Mouse (Mus musculus): ENCODE measurements at regions not wholly inside any gene's neighbourhood (a gene's known extent, or its start where the extent isn't known, plus 50 kb on each side); places are given as distances from the start of the nearest gene placed in this dataset.

- H3K4me3 ChIP-seq (replicated peaks in 1 of 3; ENCODE audit: low read depth in 2 of 3, low read length in 2 of 3, poor library complexity in 1 of 3): no peak overlapping the region
- no peak overlapping the region for H3K9ac ChIP-seq (ENCODE audit: insufficient read depth, low read depth)
- no peak overlapping the region for H3K4me2 ChIP-seq (ENCODE audit: insufficient read depth, low read depth, poor library complexity, severe bottlenecking)
- H3K79me2 ChIP-seq (replicated peaks; ENCODE audit: control insufficient read depth, extremely low read depth, insufficient read depth, poor library complexity, severe bottlenecking): no peaks in the 10 kb centered on the region
- DNase-seq (ENCODE audit: extremely low read depth): peak; percentile 59
- no peak overlapping the region for H3K27ac ChIP-seq (ENCODE audit: insufficient read depth, low read depth)
- H3K9me3 ChIP-seq (replicated peaks; ENCODE audit: low read length): peaks cover 14% of the 10 kb centered on the region
- no peaks in the 10 kb centered on the region for H3K27me3 ChIP-seq (replicated peaks)
- no peak for TF ChIP-seq HCFC1 (IDR thresholded peaks at IDR 0.05; ENCODE audit: low read depth, low read length)
- TF ChIP-seq NRF1 (IDR thresholded peaks at IDR 0.05; ENCODE audit: low read depth, low read length): no peak
- no peak for TF ChIP-seq UBTF (IDR thresholded peaks at IDR 0.05; ENCODE audit: low read depth, low read length)
- TF ChIP-seq NELFE (IDR thresholded peaks at IDR 0.05; ENCODE audit: low read depth, low read length): no peak
- peak; percentile 25; the same call in 1 of the 2 replicates for TF ChIP-seq JUN (IDR thresholded peaks at IDR 0.05; ENCODE audit: insufficient read depth, low read depth, low read length)
- TF ChIP-seq MEF2A (IDR thresholded peaks at IDR 0.05; ENCODE audit: borderline replicate concordance, low read depth, low read length): peak; percentile 73; the same call in 1 of the 2 replicates
- no peak for TF ChIP-seq USF1 (IDR thresholded peaks at IDR 0.05; ENCODE audit: low read depth, low read length)
- no peak for TF ChIP-seq SIN3A (IDR thresholded peaks at IDR 0.05; ENCODE audit: low read length)
- TF ChIP-seq MXI1 (IDR thresholded peaks at IDR 0.05; ENCODE audit: low read depth, low read length): no peak
- no peak for TF ChIP-seq CTCF (conservative IDR thresholded peaks at IDR 0.05 in 1 of 2, IDR thresholded peaks at IDR 0.05 in 1 of 2; ENCODE audit: low read depth in 2 of 2, low read length in 2 of 2)
- no peak for TF ChIP-seq BHLHE40 (IDR thresholded peaks at IDR 0.05; ENCODE audit: low read depth, low read length)
- dilution Hi-C loops (cut with MboI; ENCODE audit: extremely low pct_ligation_motif_present, extremely low pct_unique_long_range_greater_than_20kb, low sequenced_read_pairs): no loop called here
- no peaks in the 10 kb centered on the region for H3K4me1 ChIP-seq (ENCODE audit: control insufficient read depth in 1 of 2, insufficient read depth in 2 of 2)
- in situ Hi-C loops (cut with MboI; ENCODE audit: low pct_ligation_motif_present, low pct_unique_long_range_greater_than_20kb, low sequenced_read_pairs): no loop called here
- no peaks in the 10 kb centered on the region for H3K36me3 ChIP-seq (replicated peaks in 1 of 2; ENCODE audit: control insufficient read depth in 1 of 2, insufficient read depth in 1 of 2, low read length in 1 of 2)
These were observed 894.6 kb upstream of the Adgrl4 start for GRCm38 (mm10) chr3:150543118-150543517.

- dilution Hi-C loops (cut with MboI; ENCODE audit: extremely low pct_ligation_motif_present, extremely low pct_unique_long_range_greater_than_20kb, low sequenced_read_pairs) (no loop called here), in situ Hi-C loops (cut with MboI; ENCODE audit: low pct_ligation_motif_present, low pct_unique_long_range_greater_than_20kb, low sequenced_read_pairs) (no loop called here)
- no peak overlapping the region for H3K4me2 ChIP-seq (ENCODE audit: insufficient read depth, low read depth, poor library complexity, severe bottlenecking)
- no peaks in the 10 kb centered on the region for H3K36me3 ChIP-seq (replicated peaks in 1 of 2; ENCODE audit: control insufficient read depth in 1 of 2, insufficient read depth in 1 of 2, low read length in 1 of 2)
- H3K4me1 ChIP-seq (ENCODE audit: control insufficient read depth in 1 of 2, insufficient read depth in 2 of 2): no peaks in the 10 kb centered on the region
- TF ChIP-seq USF1 (IDR thresholded peaks at IDR 0.05; ENCODE audit: low read depth, low read length) (no peak), MXI1 (IDR thresholded peaks at IDR 0.05; ENCODE audit: low read depth, low read length) (no peak), IRF4 (IDR thresholded peaks at IDR 0.05; ENCODE audit: low read depth, low read length) (no peak), ETS1 (conservative IDR thresholded peaks at IDR 0.05; ENCODE audit: low read depth, low read length) (no peak), UBTF (IDR thresholded peaks at IDR 0.05; ENCODE audit: low read depth, low read length) (no peak), MEF2A (IDR thresholded peaks at IDR 0.05; ENCODE audit: borderline replicate concordance, low read depth, low read length) (no peak), GABPA (IDR thresholded peaks at IDR 0.05; ENCODE audit: insufficient replicate concordance, low read depth, low read length) (no peak), KAT2A (IDR thresholded peaks at IDR 0.05; ENCODE audit: insufficient replicate concordance, low read length) (no peak), TCF12 (IDR thresholded peaks at IDR 0.05; ENCODE audit: low read depth, low read length) (no peak), SMC3 (IDR thresholded peaks at IDR 0.05; ENCODE audit: low read depth, low read length) (no peak), MAZ (IDR thresholded peaks at IDR 0.05; ENCODE audit: low read depth, low read length) (no peak), ZMIZ1 (IDR thresholded peaks at IDR 0.05; ENCODE audit: low read depth, low read length) (no peak), E2F4 (IDR thresholded peaks at IDR 0.05; ENCODE audit: insufficient replicate concordance, low read depth, low read length) (no peak), POLR2AphosphoS2 (IDR thresholded peaks at IDR 0.05; ENCODE audit: low read depth, low read length) (no peak), BHLHE40 (IDR thresholded peaks at IDR 0.05; ENCODE audit: low read depth, low read length) (no peak)
- no peak overlapping the region for H3K27ac ChIP-seq (ENCODE audit: insufficient read depth, low read depth)
- H3K9me3 ChIP-seq (replicated peaks; ENCODE audit: low read length): peaks cover 28% of the 10 kb centered on the region
- DNase-seq (ENCODE audit: extremely low read depth): no peak
- H3K27me3 ChIP-seq (replicated peaks): no peaks in the 10 kb centered on the region
- H3K9ac ChIP-seq (ENCODE audit: insufficient read depth, low read depth): no peak overlapping the region
- H3K4me3 ChIP-seq (replicated peaks in 1 of 3; ENCODE audit: low read depth in 2 of 3, low read length in 2 of 3, poor library complexity in 1 of 3): no peak overlapping the region
- no peaks in the 10 kb centered on the region for H3K79me2 ChIP-seq (replicated peaks; ENCODE audit: control insufficient read depth, extremely low read depth, insufficient read depth, poor library complexity, severe bottlenecking)
These were observed 849.2 kb upstream of the Adgrl4 start for GRCm38 (mm10) chr3:150588474-150588873.
